Mouse (Mus musculus) c-Kit-positive CD71-positive TER-119-positive erythroid progenitor cells, embryonic 14.5 days (primary cell): ENCODE measurements at regions not wholly inside any gene's neighbourhood (a gene's known extent, or its start where the extent isn't known, plus 50 kb on each side); places are given as distances from the start of the nearest gene placed in this dataset.
"Not testable (repeated sequence)": the region's sequence is repeated elsewhere in the genome, so short reads cannot be mapped to it uniquely, and the experiment has no call there.

Source experiments
- DNase-seq: peaks from one replicate; pipeline ENCODE4 v3.0.0-alpha.2; 2013; ENCODE audit warnings: low spot score

GRCm38 (mm10) chr7:111843715-111844114, 63.9 kb upstream of the Galnt18 start:
- no peak for DNase-seq

GRCm38 (mm10) chr7:111840826-111841225, 61.0 kb upstream of the Galnt18 start:
- DNase-seq: no peak

- DNase-seq: no peak
These were observed 58.4 kb upstream of the Galnt18 start for GRCm38 (mm10) chr7:111838162-111838561.

- DNase-seq: not testable (repeated sequence)
These were observed 54.6 kb upstream of the Galnt18 start for GRCm38 (mm10) chr7:111834356-111834755.

- DNase-seq: no peak
These were observed 50.2 kb upstream of the Galnt18 start for GRCm38 (mm10) chr7:111829931-111830330.
